Mouse (Mus musculus) brain, adult 2 months (tissue): ENCODE measurements around the gene Gopc.

Experiments used
- DNase-seq: peaks from one replicate; pipeline ENCODE4 v3.0.0; 2011; ENCODE audit warnings: low read depth, low spot score

Gene Gopc

DNA sequence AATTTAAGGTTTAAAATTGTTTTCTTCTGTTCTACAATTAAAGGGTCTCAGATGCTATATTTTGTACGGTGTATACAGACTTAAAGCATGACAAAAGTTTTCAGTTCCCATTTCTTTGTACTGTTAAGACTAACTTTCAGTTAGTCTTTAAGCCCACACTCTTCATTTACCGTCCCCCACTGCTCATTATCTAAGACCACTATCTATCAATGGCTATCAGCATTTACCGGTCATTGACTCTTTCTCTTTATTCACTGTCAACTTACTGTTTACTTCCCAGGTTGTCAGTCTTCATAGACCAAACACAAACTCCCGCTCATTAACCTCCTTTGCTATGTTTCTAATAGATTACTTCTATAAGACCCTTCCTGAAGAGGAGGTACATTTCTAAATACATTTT, 5.3 kb upstream of the Gopc start:
- DNase-seq: no peak

DNA sequence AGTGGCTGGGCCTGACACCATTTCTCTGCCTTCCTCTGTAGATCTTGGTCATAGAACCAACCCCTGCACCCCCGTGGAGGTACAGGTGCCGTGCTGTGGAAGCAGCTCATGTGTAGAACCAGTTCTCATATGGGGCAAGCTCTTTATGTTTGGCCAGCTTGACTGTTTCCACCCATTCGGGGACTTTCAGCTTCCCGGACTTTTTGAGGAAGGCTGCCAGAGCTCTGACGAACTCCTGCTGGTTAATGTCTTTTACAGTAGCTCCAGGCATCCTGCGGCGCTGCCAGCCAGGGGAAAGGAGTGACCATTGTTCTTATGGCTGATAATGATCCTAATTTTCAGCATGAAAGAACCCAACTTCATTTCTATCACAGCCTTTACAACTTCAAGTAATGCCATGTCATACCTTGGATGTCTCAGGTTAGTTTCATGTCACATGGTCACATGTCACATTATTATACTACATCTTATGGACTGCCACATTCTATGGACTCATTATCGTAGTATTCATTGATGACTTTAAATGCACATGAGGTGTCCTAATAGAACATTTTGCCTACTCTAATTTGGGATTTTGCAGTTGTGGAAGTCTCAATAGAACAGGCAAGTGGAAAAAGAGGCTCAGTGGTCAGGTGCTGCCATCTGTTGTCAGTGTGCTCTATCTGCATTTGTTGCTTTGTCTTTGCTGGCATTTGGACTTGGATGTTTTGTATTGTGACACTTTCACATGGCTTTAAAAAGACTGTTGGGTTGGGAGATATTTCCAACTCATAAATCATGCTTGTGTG, 3.1 kb upstream of the Gopc start:
- peak; percentile 87 for DNase-seq

DNA sequence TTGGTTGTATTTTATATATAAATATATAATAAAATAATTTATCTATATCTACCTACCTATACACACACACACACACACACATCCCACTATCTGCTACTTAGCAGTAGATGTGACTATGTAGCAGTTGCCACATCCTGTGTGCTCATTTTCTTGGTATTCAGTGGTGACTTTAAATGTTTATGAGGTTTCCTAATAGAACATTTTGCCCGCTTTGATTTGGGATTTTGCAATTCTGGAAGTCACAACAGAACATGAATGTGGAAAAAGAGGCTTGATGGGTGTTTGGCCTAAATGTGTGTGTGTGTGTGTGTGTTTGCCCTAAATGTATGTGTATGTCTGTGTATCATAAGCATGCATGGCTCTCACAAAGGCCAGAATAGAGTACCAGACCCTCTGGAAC, 1.6 kb upstream of the Gopc start:
- no peak for DNase-seq

DNA sequence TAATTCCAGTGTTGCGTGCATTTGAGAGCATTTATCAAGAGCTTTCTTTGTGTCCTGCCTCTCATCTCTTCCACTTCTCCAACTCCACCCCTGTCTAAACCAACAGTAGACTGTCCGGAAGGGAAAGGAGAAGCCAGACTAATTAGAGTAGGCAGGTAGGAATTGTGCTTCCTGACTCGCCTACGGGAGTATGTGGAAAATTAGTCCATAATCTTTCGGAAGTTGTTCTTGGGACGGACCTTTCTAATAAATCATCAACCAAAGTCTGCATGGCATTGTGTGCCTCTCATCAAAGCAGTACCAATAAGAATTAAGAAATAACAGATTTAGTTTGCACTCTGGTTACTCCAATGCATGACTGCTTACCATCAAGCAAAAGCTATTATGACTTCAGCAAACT, 1.1 kb upstream of the Gopc start:
- DNase-seq: no peak

DNA sequence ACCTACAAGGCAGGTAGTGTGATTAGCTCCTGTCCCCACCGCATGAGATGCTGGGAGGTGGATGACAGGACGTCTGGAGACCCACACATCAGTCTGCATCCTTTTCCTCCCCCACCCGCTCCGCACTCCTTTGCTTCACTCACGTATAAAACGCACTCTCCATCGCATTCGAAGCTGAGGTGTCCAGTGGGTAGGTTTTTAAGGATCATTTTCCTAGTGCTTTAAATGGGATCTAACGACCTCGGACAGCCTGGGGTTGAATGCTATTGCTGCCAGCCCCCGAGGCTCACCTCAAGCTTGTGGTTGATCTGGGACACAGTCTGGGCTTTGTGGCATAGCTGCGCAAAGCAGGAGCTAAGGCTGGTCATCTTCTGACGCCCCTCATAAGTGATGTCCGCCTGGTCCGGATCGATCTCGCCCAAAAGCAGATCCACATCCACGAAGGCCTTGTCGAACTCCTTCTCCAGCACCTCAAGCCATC, 563 bp downstream of the Gopc start:
- DNase-seq: peak; percentile 59

DNA sequence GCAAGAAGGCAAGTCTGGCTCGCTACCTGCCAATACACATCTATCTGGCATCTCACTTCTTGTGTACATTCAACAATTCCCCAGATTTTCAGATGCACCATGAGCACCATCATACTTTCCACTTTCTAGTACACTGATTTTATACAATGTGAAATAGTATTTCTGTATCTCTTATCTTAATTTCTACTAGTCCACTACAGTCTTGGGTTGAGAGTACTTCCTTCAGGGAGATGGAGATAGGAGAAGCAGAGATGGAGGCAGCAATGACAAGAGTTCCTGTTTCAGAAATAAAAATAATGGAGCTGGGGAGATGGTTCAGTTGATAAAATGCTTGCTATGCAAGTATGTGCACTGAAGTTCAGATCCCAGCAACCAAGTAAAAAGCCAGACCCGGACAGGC, 4.1 kb downstream of the Gopc start:
- DNase-seq: no peak

DNA sequence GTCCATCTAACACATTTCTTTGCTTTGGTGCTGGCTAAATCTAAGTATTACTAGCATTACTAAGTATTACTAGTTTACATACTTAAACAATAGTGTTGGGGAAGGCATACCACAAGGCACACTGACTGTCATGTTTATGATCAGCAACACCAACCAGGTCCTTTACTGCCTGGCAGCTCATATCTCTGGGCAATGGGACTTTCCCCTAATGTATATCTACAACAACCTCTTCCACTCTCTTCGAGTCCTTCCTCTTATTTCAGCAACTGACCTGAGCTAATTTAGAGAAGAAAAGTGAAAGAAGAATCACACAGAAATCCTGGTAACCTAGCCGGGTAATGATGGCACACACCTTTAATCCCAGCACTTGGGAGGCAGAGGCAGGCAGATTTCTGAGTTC, 5.5 kb downstream of the Gopc start:
- DNase-seq: no peak

DNA sequence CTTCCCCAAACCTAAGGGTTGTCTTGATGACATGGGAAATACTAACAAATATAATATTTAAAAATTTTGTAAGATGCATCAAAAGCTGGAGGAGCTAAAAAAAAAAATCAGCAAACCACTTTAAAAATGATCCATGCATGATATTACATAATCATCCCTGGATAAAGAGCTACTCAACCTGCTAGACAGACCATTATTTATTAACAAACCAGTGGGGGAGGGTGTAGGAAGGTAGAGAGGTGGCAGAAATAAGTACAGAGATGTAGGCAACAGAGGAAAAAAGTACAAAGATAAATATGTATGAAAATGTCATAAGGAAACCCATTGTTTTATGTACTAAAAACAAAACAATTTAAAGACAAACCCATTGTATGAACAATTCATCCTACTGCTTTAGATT, 7.3 kb downstream of the Gopc start:
- no peak for DNase-seq

DNA sequence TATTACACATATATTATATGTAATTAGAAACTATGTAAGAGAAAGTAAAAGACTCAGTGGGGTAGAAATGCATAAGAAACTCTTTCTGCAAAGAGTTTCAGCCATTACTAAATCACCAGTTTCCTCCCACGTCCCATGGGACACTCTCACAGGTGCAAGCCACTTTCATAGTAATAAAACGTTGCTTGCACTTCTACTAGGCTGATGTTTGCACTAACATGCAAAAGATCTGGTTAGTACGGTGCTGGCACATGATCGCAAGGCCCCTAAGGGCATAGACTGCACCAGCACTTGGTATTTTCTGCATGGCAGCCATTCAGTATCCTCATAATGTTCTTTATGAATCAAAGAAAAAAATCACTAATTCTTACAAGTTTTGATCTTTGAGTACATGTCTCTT, 8.1 kb downstream of the Gopc start:
- no peak for DNase-seq

DNA sequence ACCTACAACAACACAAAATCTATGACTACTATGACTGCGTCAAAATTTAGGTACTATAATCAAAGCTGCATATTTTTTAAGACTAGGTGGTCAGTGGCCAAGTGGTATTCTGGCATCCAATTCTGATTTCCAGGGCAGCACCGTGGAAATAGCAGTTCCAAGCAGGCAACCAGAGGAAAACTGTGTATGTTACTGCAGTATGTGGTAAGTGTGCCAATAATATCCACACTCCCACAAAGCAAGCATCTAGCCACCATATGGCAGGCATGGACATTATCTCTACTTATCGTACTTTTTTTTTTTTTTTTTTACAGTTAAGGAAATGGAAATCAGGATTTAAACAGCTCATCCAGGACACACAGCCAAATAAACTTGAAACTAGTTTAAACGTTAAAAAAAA, 13.5 kb downstream of the Gopc start:
- DNase-seq: peak; percentile 85

DNA sequence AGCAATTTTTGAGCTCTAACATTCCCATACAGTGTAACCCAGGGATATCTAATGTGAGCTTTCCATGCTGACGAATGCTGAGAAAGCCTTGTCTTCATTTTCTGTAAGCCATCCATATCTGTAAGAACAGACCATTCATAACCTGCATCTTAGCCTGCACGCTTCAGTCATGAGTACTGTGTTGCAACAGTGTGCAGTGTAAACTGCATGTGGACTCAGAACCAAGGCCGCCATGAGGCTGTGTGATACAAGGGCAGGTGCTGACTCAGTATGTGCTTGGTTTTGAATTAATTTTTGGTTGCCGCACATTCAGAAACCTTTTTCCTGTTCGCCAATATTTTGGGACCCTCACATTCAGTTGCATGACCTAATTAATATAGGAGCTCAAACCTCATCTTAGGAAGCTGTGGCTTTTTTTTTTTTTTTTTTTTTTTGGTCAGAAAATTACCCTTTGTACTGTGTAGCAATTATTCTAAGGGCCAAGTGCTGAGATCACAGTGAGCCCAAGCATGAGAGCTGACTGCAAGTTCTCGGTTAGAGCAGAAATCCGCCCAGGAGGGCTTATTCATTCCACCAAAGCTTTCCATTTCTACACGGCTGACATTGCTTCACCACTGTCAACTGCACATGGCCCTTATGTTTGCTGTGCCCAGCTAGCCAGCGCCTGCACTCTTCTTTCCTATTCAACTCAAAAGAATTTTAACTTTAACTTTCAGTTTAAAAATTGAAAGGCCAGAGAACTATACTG, 20.9 kb downstream of the Gopc start:
- DNase-seq: no peak

DNA sequence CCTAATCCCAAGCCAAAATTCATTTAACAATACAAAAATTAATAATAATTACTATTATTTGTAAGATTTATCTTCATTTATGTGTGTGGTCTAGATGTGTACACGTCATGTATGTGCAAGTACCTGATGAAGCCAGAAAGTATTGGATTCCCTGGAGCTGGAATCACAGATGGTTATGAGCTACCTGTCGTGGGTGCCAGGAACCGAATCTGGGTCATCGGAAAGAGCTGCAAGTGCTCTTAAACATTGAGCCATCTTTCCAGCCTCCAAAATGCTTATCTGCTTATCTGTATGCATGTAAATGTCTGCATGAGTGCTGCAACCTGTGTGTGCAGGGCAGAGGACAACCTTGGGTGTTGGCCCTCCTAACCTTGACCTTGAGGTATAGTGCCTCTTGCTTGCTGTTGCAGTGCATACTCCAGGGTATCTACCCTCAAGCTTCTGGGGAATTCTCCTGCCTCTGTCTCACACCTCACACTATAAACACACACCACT, 21.6 kb downstream of the Gopc start:
- peak; percentile 84 for DNase-seq

DNA sequence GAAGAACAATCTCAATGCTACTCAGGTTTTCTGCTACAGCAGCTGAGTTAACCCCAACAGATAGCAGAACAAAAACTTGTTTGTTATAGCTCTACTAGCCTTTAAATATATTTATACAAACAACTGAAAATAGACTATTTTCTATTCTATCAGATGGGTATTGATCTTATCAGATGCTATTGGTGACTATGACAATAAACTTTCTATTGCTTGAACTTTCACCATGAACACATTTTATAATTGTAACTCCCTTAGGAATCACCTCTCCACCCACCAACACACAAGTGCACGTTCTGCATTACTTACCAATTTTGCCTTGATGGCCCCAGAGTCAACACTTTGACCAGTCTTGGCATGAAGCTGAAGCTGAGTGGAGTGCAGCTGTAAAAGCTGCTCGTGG, 23.5 kb downstream of the Gopc start, which contains the start of gene Gm26741:
Gene Gm26741, plus strand, starts transcription at position 301 of the 400 bp plus-strand sequence.
- no peak for DNase-seq

DNA sequence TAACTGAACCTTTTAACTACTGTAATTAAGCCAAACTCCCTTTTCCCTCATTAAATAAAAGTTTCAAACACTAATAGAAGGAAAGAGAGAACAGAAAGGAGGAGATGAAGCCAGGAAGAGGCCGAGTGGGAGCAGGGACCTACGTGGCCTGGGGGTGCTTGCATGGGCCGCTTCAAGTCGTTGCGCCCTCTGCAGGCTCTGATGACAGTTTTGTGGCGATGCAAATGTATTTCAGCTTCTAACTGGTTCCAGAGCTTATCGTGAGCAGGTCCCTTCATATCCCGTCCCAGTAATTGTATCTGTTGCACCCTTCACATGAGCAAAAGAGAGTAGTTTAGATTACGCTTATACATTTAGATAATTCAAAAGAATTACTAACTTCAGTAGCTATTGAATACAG, 28.7 kb downstream of the Gopc start:
- no peak for DNase-seq

DNA sequence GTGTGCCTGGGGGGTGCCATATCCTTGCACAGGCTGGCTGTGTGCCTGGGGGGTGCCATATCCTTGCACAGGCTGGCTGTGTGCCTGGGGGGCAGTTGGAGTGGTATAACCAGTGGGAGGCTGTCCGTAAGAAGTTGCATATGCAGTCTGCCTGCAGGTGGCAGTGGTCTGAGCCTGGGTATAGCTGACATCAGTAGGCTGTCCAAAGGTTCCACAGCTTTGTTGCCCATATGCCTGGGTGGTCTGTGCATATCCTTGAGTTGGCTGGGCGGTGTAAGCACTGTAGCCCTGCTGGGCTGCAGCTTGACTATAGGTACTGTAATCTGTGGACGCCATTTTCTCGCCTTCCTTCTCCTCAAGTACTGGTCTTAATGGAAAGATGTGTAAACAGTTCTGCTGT, 38.6 kb downstream of the Gopc start:
- peak; percentile 27 for DNase-seq

DNA sequence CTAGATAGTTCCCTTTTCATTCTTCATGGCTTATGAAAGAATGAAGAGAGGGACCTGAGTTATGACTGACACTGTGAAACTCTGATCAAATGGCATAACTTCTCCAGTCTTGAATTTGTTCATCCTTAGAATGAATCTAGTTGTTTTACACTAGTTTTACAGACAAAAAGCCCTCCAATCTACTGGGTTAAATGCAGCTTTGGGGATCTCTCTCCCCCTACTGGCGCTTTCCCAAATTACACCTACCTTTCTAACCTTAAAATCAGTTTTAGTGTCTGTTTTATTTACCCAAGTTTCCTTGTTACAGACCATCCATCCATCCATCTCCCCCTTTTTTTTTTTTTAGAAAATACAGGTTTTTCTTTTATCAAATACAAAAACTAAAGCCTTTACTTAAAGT, 50.9 kb downstream of the Gopc start:
- DNase-seq: peak; percentile 63

DNA sequence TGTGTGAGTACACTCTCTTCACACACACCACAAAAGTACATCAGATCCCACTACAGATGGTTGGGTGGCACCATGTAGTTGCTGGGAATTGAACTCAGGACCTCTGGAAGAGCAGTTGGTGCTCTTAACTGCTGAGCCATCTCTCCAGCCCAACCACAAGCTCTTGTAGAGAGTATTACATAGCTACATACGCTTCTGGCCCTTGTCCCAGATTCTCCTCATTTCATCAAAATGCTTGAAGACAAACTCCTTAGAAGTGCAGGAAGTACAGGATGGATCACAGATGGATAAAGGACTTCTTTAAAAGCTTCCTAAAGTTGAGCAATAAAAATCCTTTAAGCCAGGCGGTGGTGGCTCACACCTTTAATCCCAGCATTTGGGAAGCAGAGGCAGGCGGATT, 60.0 kb downstream of the Gopc start:
- peak; percentile 25 for DNase-seq

DNA sequence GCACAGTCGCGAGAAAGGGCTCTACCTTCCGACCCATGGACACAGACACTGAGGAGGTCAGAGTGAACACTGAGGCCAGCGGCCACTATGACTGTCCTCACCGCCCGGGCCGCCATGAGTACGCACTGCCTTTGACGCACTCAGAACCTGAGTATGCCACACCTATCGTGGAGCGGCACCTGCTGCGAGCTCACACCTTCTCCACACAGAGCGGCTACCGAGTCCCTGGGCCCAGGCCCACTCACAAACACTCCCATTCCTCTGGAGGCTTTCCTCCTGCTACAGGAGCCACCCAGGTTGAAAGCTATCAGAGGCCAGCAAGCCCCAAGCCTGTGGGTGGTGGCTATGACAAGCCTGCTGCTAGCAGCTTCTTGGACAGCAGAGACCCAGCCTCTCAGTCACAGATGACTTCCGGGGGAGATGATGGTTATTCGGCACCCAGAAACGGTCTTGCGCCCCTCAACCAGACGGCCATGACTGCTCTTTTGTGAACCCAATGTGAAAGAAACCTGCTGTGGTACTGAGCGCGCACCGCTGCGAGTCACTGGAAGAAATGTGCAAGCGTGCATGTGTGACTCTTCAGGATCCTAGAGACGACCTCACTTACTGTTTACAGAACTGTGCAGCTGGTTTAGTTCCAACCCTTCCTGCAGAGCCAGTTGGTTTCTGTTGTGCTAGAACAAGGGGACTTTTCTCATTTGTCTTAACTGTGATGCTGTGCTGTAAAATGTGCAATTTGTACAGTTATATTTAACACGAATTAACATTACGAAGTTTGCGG, 62.2 kb downstream of the Gopc start:
- no peak for DNase-seq

DNA sequence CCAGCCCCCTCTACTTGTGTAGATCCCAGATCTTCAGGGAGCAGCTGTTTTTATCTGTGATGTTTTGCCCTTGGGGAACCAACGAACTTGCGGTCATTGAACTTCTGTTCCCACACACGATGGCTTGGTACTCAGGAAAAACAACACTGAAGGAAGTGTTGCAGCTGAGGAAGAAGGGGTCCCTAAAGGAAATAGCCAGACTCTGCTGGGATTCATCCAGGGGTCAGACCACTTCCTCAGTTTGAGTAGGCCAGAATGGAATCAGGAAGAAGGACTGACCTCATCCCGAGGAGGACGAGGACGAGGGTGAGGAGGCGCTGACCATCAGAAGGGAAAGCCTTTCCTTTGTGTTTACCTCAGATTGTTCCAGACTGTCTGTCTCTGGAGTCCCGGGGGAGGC, 72.7 kb downstream of the Gopc start:
- no peak for DNase-seq

DNA sequence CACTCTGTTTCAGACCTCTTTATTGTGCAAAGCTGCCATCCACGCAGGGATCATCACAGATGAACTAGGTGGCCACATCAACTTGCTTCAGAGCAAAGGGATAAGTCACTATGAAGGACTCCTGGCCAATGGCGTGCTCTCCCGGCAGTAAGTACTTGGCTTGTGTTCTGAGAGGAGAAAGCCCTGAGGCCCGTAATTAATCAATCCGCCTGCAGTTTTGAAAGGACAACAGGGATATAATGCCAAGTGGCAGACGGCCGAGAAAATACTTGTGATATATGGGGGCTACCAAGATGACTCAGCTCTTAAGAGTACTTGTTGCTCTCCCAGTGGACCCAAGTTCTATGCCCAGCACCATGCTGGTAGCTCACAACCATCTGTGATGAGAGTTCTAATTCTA, 77.3 kb downstream of the Gopc start:
- no peak for DNase-seq

DNA sequence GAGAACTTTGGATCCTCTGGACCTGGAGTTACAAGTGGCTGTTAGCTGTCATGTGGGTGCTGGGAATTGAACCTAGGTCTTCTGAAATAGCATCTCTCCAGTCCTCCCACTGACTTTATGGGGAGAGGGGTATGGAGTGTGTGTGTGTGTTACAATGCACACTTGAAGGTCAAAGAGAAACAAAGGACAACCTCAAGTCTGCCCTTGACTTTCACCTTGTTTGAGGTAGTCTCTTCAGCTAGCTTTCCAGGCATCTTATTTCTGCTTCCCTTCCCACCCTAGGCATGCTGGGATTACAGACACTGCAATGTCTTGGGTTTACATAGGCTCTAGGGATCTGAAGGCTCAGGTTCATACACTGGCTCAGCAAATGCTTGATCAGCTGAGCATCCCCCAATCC, 79.7 kb downstream of the Gopc start:
- DNase-seq: no peak

DNA sequence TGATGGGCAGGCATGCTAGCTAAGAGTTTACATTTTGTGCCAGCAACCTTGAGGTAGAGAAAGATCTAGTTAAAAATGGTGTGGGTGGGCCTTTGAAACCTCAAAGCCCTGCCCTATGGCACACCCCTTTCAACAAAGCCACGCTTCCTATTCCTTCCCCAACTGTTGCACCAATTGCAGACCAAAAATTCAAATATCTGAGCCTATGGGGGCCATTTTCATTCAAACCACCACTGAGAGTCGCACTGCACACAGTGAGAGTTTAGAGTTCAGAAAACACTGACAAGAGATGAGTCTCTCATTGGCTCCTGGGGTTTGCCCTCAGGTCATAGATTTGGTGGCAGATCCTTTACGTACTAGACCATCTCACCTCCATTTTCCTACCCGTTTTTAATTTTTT, 80.2 kb downstream of the Gopc start:
- no peak for DNase-seq
